Mouse (Mus musculus): ENCODE data around the gene Coa3. TPM values are rescaled to one million over a fixed set of nuclear protein-coding genes. Genes with fewer than 3 reads are reported as not detected.

The Coa3 gene
- polyA plus RNA-seq, 1 experiment from 2014 or later: 210 TPM

- Histone ChIP-seq H3K9me3 (no peaks in the 10 kb centered on the region), H3K27me3 (no peaks in the 10 kb centered on the region; the same call in 1 of the 2 replicates), H3K27ac (no peak overlapping the region), H3K4me2 (replicated peaks) (no peak overlapping the region), H3K4me3 (replicated peaks) (no peak overlapping the region), H3K36me3 (no peaks in the 10 kb centered on the region), H3K4me1 (replicated peaks) (peaks cover 3% of the 10 kb centered on the region), H3K9ac (replicated peaks) (no peak overlapping the region)
- whole genome bisulfite sequencing: 85% methylated on average over 3 of the region's 3 CpGs
- no peak for ATAC-seq
These were observed 32.2 kb upstream of the Coa3 start for GRCm38 (mm10) chr11:101311083-101311482.

- no peaks in the 10 kb centered on the region; the same call in 1 of the 2 replicates for H3K27me3 ChIP-seq
- H3K4me3 ChIP-seq (replicated peaks): no peak overlapping the region
- ATAC-seq: no peak
- no peak overlapping the region for H3K9ac ChIP-seq (replicated peaks)
- no peaks in the 10 kb centered on the region for H3K9me3 ChIP-seq
- H3K36me3 ChIP-seq: no peaks in the 10 kb centered on the region
- no peak overlapping the region for H3K27ac ChIP-seq
- H3K4me1 ChIP-seq (replicated peaks): no peaks in the 10 kb centered on the region
- 43% methylated on average over 5 of the region's 5 CpGs for WGBS
- H3K4me2 ChIP-seq (replicated peaks): no peak overlapping the region
These were observed 28.8 kb upstream of the Coa3 start for GRCm38 (mm10) chr11:101307744-101308143.

- peak; percentile 97 for ATAC-seq
- Histone ChIP-seq H3K4me1 (replicated peaks) (peaks cover 23% of the 10 kb centered on the region), H3K4me2 (replicated peaks) (peak within 1 kb of the TSS; percentile 83), H3K4me3 (replicated peaks) (peak within 1 kb of the TSS; percentile 90), H3K9ac (replicated peaks) (peak within 1 kb of the TSS; percentile 90), H3K27me3 (no peaks in the 10 kb centered on the region), H3K27ac (peak within 1 kb of the TSS; percentile 55), H3K36me3 (peaks cover 23% of the 10 kb centered on the region), H3K9me3 (no peaks in the 10 kb centered on the region)
- 8% methylated on average over 39 of the region's 39 CpGs for WGBS
These were observed 23.3 kb upstream of the Coa3 start, which contains the start of gene Becn1 for GRCm38 (mm10) chr11:101302004-101302798. Becn1 (minus strand) TSS chr11:101302286.

GRCm38 (mm10) chr11:101301299-101302003 is 22.5 kb upstream of the Coa3 start:
- H3K4me3 ChIP-seq (replicated peaks): peak overlapping the region; percentile 90
- peaks cover 23% of the 10 kb centered on the region for H3K4me1 ChIP-seq (replicated peaks)
- WGBS: 15% methylated on average over 26 of the region's 26 CpGs
- peak overlapping the region; percentile 83 for H3K4me2 ChIP-seq (replicated peaks)
- no peaks in the 10 kb centered on the region for H3K9me3 ChIP-seq
- peaks cover 27% of the 10 kb centered on the region for H3K36me3 ChIP-seq
- ATAC-seq: peak; percentile 63
- peak overlapping the region; percentile 55 for H3K27ac ChIP-seq
- peak overlapping the region; percentile 90 for H3K9ac ChIP-seq (replicated peaks)
- no peaks in the 10 kb centered on the region for H3K27me3 ChIP-seq

GRCm38 (mm10) chr11:101300881-101301280 is 22.0 kb upstream of the Coa3 start:
- Histone ChIP-seq H3K27me3 (no peaks in the 10 kb centered on the region), H3K4me2 (replicated peaks) (peak overlapping the region; percentile 83), H3K9me3 (no peaks in the 10 kb centered on the region), H3K27ac (no peak overlapping the region), H3K36me3 (peaks cover 30% of the 10 kb centered on the region), H3K9ac (replicated peaks) (peak overlapping the region; percentile 90), H3K4me1 (replicated peaks) (peaks cover 23% of the 10 kb centered on the region), H3K4me3 (replicated peaks) (peak overlapping the region; percentile 90)
- WGBS: 71% methylated on average over 7 of the region's 7 CpGs
- ATAC-seq: no peak

- Histone ChIP-seq H3K4me1 (replicated peaks) (peaks cover 5% of the 10 kb centered on the region), H3K27me3 (no peaks in the 10 kb centered on the region), H3K27ac (no peak overlapping the region), H3K4me3 (replicated peaks) (no peak overlapping the region), H3K4me2 (replicated peaks) (no peak overlapping the region), H3K36me3 (peaks cover 86% of the 10 kb centered on the region), H3K9me3 (no peaks in the 10 kb centered on the region), H3K9ac (replicated peaks) (no peak overlapping the region)
- 92% methylated on average over 8 of the region's 8 CpGs for WGBS
- no peak for ATAC-seq
These were observed 16.3 kb upstream of the Coa3 start for GRCm38 (mm10) chr11:101295191-101295590.

GRCm38 (mm10) chr11:101291231-101291630 is 12.3 kb upstream of the Coa3 start:
- Histone ChIP-seq H3K27me3 (no peaks in the 10 kb centered on the region), H3K36me3 (peaks cover 92% of the 10 kb centered on the region), H3K9ac (replicated peaks) (no peak overlapping the region), H3K9me3 (no peaks in the 10 kb centered on the region), H3K4me3 (replicated peaks) (no peak overlapping the region), H3K4me1 (replicated peaks) (no peaks in the 10 kb centered on the region), H3K27ac (no peak overlapping the region), H3K4me2 (replicated peaks) (no peak overlapping the region)
- no peak for ATAC-seq
- WGBS: 97% methylated on average over 8 of the region's 8 CpGs

GRCm38 (mm10) chr11:101287306-101287705 is 8.4 kb upstream of the Coa3 start:
- Histone ChIP-seq H3K27ac (no peak overlapping the region), H3K36me3 (peaks cover 63% of the 10 kb centered on the region), H3K4me2 (replicated peaks) (no peak overlapping the region), H3K27me3 (no peaks in the 10 kb centered on the region), H3K4me3 (replicated peaks) (no peak overlapping the region), H3K9me3 (no peaks in the 10 kb centered on the region), H3K4me1 (replicated peaks) (no peaks in the 10 kb centered on the region), H3K9ac (replicated peaks) (no peak overlapping the region)
- no peak for ATAC-seq
- 91% methylated on average over 9 of the region's 9 CpGs for WGBS

GRCm38 (mm10) chr11:101283805-101284204 is 4.9 kb upstream of the Coa3 start:
- Histone ChIP-seq H3K27ac (no peak overlapping the region), H3K4me2 (replicated peaks) (no peak overlapping the region), H3K9me3 (no peaks in the 10 kb centered on the region), H3K9ac (replicated peaks) (no peak overlapping the region), H3K27me3 (peaks cover 12% of the 10 kb centered on the region), H3K4me3 (replicated peaks) (no peak overlapping the region), H3K36me3 (peaks cover 28% of the 10 kb centered on the region), H3K4me1 (replicated peaks) (peaks cover 5% of the 10 kb centered on the region)
- WGBS: 66% methylated on average over 4 of the region's 4 CpGs
- no peak for ATAC-seq

- Histone ChIP-seq H3K27ac (no peak overlapping the region), H3K4me3 (replicated peaks) (no peak overlapping the region), H3K27me3 (peaks cover 12% of the 10 kb centered on the region), H3K4me2 (replicated peaks) (no peak overlapping the region), H3K4me1 (replicated peaks) (peaks cover 10% of the 10 kb centered on the region), H3K9ac (replicated peaks) (no peak overlapping the region), H3K9me3 (no peaks in the 10 kb centered on the region), H3K36me3 (peaks cover 20% of the 10 kb centered on the region)
- ATAC-seq: no peak
- 27% methylated on average over 5 of the region's 5 CpGs for WGBS
These were observed 4.0 kb upstream of the Coa3 start for GRCm38 (mm10) chr11:101282896-101283295.

GRCm38 (mm10) chr11:101280837-101281236 is 1.9 kb upstream of the Coa3 start:
- Histone ChIP-seq H3K27ac (no peak overlapping the region), H3K27me3 (peaks cover 20% of the 10 kb centered on the region), H3K4me1 (replicated peaks) (peaks cover 27% of the 10 kb centered on the region), H3K9ac (replicated peaks) (no peak overlapping the region), H3K9me3 (no peaks in the 10 kb centered on the region), H3K36me3 (peaks cover 11% of the 10 kb centered on the region), H3K4me3 (replicated peaks) (no peak overlapping the region), H3K4me2 (replicated peaks) (no peak overlapping the region)
- no peak for ATAC-seq
- WGBS: 51% methylated on average over 7 of the region's 7 CpGs

GRCm38 (mm10) chr11:101279193-101279569 is 267 bp upstream of the Coa3 start:
- no peaks in the 10 kb centered on the region for H3K9me3 ChIP-seq
- peak; percentile 58 for ATAC-seq
- peak overlapping the region; percentile 73 for H3K4me2 ChIP-seq (replicated peaks)
- peak overlapping the region; percentile 66 for H3K4me3 ChIP-seq (replicated peaks)
- H3K36me3 ChIP-seq: peaks cover 5% of the 10 kb centered on the region; the same call in 1 of the 2 replicates
- H3K9ac ChIP-seq (replicated peaks): no peak overlapping the region
- H3K27me3 ChIP-seq: peaks cover 23% of the 10 kb centered on the region
- no peak overlapping the region for H3K27ac ChIP-seq
- 66% methylated on average over 14 of the region's 14 CpGs for WGBS
- peaks cover 27% of the 10 kb centered on the region for H3K4me1 ChIP-seq (replicated peaks)
